Comparison of ENCODE assay signal across 8 mouse cellular contexts in the genomic region with DNA sequence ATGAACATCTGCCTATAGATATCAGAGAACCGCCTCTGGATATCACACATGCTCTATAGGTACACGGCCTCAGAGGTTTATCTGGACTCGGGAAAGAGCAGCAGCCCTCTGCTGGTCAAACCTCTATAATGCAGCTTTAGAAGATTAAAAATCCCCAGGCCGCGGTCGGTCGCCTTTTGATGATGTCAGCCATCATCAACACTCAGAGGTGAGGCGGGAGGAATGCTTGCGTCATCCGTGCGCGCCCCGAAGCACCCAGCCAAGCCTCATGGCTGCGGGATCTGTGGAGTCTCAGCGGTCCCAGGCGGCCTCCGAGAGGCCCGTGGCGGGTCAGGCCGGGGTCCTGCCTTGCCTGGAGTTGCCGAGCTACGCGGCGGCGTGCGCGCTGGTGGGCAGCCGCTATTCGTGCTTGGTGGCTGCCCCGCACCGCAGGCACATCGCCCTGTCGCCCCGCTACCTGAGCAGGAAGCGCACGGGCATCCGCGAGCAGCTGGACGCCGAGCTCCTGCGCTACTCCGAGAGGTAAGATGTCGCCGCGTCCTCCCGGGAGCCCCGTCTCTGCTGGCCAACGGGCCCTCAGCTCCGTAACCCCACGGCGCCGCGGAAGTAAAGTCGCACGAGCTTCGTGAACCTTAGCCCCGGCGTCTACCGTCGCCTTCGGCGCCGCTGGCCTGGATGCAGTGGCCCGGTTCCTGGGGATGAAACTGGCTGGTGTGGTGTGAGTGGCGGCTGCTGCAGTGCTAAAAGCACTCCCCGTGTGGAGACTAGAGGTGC. TPM values are rescaled to one million over a fixed set of nuclear protein-coding genes. Genes with fewer than 3 reads are reported as not detected.
A peak's percentile ranks its signal among the peaks of the same experiment; 100 is the strongest.
DNase-seq lines count a peak whose midpoint lies in the region; ATAC-seq lines count a peak whose summit lies in the region.

Gene Twistnb (plus strand): TSS at position 249 of the 774 bp plus-strand sequence.

- H3K4me2 ChIP-seq in hindbrain, embryonic 11.5 days (replicated peaks; ENCODE audit: low read depth, low read length) = peak within 1 kb of the TSS; percentile 63

- peak within 1 kb of the TSS; percentile 97 for H3K4me3 ChIP-seq in hindbrain, embryonic 11.5 days (ENCODE audit: low read depth, low read length)

- no peaks in the 10 kb centered on the region for H3K9me3 ChIP-seq in hindbrain, embryonic 11.5 days (ENCODE audit: control insufficient read depth, low read length)

- peak; percentile 92 for DNase-seq in Muller cell, postnatal 12 days (ENCODE audit: inconsistent ontology term)
- peak; percentile 96 for DNase-seq in cerebellum, adult 9-11 months
- DNase-seq in frontal cortex, adult 2 months (ENCODE audit: extremely low spot score in 1 of 2, low spot score in 1 of 2) = peak; percentile 97 to 100
- peak; percentile 98 for DNase-seq in hindbrain, embryonic 11.5 days (ENCODE audit: low spot score)
- peak; percentile 98 for DNase-seq in layer of hippocampus, postnatal 10 days (ENCODE audit: low spot score in 2 of 2)
- peak; percentile 98 for DNase-seq in lung, postnatal 10 days
- DNase-seq in ovary, postnatal 36 days (ENCODE audit: low spot score) = peak; percentile 95
- DNase-seq in thymus, postnatal 25 days = peak; percentile 97

- 1% methylated on average over 59 of the region's 66 CpGs for WGBS in hindbrain, embryonic 11.5 days

- no peaks in the 10 kb centered on the region for H3K27me3 ChIP-seq in hindbrain, embryonic 11.5 days (ENCODE audit: control insufficient read depth, insufficient read depth, low read length)

- no peaks in the 10 kb centered on the region for H3K36me3 ChIP-seq in hindbrain, embryonic 11.5 days (ENCODE audit: control insufficient read depth, insufficient read depth, low read length)

- H3K9ac ChIP-seq in hindbrain, embryonic 11.5 days (ENCODE audit: low read depth, low read length) = peak within 1 kb of the TSS; percentile 85

- no peaks in the 10 kb centered on the region; the same call in 1 of the 2 replicates for H3K4me1 ChIP-seq in hindbrain, embryonic 11.5 days (replicated peaks; ENCODE audit: control insufficient read depth, insufficient read depth, low read length)

- peak; percentile 98 for ATAC-seq in hindbrain, embryonic 11.5 days (ENCODE audit: low FRiP score)

- H3K27ac ChIP-seq in hindbrain, embryonic 11.5 days (ENCODE audit: low read depth, low read length) = peak within 1 kb of the TSS; percentile 53; the same call in 1 of the 2 replicates

RNA-seq across cellular contexts. Expression of gene Twistnb, which starts in this region (rescaled TPM):
- 7.5 and 7.8 TPM in 2 replicates for polyA plus RNA-seq in frontal cortex, adult 2 months (2012; rRNA removed)
- polyA plus RNA-seq in hindbrain, embryonic 11.5 days (2014; fragmentation: Nextera tagmentation; extraction: Ambion mirVana) = 43.5 and 47.5 TPM in 2 replicates
- 10 to 100 TPM; 15.3 to 21.0 TPM for total RNA-seq in layer of hippocampus, postnatal 10 days (2021)

Comparison
In these comparisons a context has a peak if more than half of its experiments do, and no peak if none do; other contexts are left out.
1. Peak in every context shown above with its lines: DNase-seq, ATAC-seq, H3K4me3 ChIP-seq and H3K27ac ChIP-seq.